Mouse (Mus musculus) embryonic facial prominence, embryonic 12.5 days (tissue): ENCODE data around the gene Csnk2a1. TPM values are rescaled to one million over a fixed set of nuclear protein-coding genes. Genes with fewer than 3 reads are reported as not detected.
A peak's percentile ranks its signal among the peaks of the same experiment; 100 is the strongest.

Experiments used
- ATAC-seq: fragments of 200-750 bp; cut with Nextera tagmentation; 2 replicates; pipeline ENCODE4 v1.8.0; 2017; ENCODE audit not compliant: insufficient number of reproducible peaks, insufficient read depth, low FRiP score, low TSS enrichment
- H3K27ac ChIP-seq: fragments of 300-500 bp; sonication (generic); 2 replicates; pipeline ENCODE4 v1.5.1; 2016; ENCODE audit warnings: mild to moderate bottlenecking
- H3K27me3 ChIP-seq: fragments of 300-500 bp; sonication (generic); 2 replicates; pipeline ENCODE4 v1.6.1; 2016; ENCODE audit warnings: mild to moderate bottlenecking, moderate library complexity
- H3K36me3 ChIP-seq: fragments of 300-500 bp; sonication (generic); 2 replicates; pipeline ENCODE4 v1.6.1; 2016; ENCODE audit warnings: mild to moderate bottlenecking
- H3K4me1 ChIP-seq: fragments of 300-500 bp; sonication (generic); 2 replicates; pipeline ENCODE4 v1.6.1; 2016
- H3K4me2 ChIP-seq: fragments of 300-500 bp; sonication (generic); replicated peaks from 2 replicates; pipeline ENCODE4 v1.6.1; 2016; ENCODE audit warnings: mild to moderate bottlenecking, moderate library complexity
- H3K4me3 ChIP-seq: fragments of 300-500 bp; sonication (generic); 2 replicates; pipeline ENCODE4 v1.5.1; 2016; ENCODE audit warnings: mild to moderate bottlenecking
- H3K9ac ChIP-seq: fragments of 300-500 bp; sonication (generic); 2 replicates; pipeline ENCODE4 v1.6.1; 2016; ENCODE audit warnings: mild to moderate bottlenecking, moderate library complexity
- H3K9me3 ChIP-seq: fragments of 300-500 bp; sonication (generic); 2 replicates; pipeline ENCODE4 v1.6.1; 2016; ENCODE audit warnings: mild to moderate bottlenecking, moderate library complexity
- WGBS: fragments of 180-500 bp; shearing (Covaris S2); methylation state at CpG from one replicate; pipeline ENCODE4 v1.1.7; 2016; 5-methylcytosine and 5-hydroxymethylcytosine counted together
- polyA plus RNA-seq: library from polyadenylated mRNA; unstranded; fragments of >200 nt; fragmentation: Nextera tagmentation; extraction: Ambion mirVana; gene quantifications from 2 replicates; pipeline ENCODE4 v1.2.1, GENCODE M21; 2016

Csnk2a1 gene
- polyA plus RNA-seq = 86.5 and 94.9 TPM in 2 replicates

DNA sequence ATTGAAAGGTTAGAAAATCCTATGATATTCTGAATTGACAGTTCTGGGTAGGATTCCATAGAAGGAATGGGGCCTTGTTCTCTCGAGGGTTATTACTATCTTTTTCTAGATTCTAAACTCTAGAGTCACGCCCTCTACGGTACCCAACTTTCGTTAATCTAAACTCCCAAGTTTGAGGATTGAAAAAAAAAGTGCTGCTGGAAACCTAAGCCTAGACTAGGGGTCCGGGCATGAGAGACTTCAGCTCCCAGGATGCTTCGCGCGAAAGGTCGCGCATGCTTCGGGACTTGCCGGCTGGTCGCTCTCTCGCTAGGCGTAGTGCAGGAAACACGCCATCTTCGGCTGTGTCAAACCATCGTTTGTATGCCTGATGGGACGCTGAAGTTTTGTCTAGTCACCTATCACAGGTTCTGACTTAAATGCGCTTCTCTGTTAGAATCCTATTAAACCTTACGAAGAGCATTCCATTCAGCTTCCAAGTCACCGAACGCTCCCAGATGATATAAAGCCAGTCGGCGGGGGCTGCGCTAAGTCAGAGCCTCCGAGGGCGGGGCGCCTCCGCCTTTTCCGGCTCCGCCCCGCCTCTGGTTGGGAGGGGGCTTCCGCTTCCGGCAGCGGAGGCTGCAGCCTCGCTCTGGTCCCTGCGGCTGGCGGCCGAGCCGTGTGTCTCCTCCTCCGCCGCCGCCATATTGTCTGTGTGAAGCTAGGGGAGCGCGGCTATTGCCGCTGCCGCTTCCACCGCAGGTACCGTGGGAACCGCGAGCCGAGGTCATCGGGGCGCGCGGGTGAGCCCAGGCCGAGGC is at the start of gene Csnk2a1:
Csnk2a1 (plus strand) TSS at position 592 of the 803 bp plus-strand sequence.
- Histone ChIP-seq H3K9me3 (no peaks in the 10 kb centered on the region), H3K27ac (peak within 1 kb of the TSS; percentile 99), H3K4me3 (peak within 1 kb of the TSS; percentile 88), H3K4me2 (peak within 1 kb of the TSS; percentile 61), H3K9ac (peak within 1 kb of the TSS; percentile 93), H3K27me3 (no peaks in the 10 kb centered on the region), H3K4me1 (peaks cover 18% of the 10 kb centered on the region), H3K36me3 (peaks cover 5% of the 10 kb centered on the region; the same call in 1 of the 2 replicates)
- WGBS = under 1% methylated on average over 56 of the region's 58 CpGs
- peak; percentile 96 for ATAC-seq

DNA sequence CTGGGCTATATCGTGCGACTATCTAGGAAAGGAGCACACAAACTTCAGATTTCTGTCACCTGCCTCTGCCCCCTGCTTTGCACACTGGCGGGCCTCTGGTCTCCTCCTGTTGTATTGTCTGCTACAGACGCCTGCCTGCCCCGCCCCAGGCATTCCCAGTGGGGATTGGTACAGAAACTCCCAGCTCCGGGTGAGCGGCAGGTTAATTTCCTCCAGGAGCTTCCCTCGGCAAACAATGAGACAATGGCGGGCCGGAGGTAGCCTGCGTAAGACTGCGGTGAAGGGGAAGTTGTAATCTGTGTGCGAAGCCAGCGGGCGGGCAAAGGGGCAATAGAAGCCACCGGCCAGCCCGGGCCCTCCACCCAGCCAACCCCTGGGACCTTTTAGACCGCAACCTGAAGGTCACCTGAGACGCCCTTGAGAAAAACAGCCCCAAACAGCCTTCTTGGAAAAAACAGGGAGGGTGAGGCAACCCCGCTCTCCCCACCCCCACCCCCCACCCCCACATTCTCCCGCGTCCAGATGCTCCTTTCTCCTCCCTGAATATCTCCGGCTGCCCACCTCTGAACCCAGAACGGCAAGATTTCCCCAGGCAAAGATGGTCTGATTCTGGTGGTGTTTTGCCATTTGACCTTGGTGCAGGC is 49.4 kb upstream of the Csnk2a1 start:
- 13% methylated on average over 24 of the region's 24 CpGs for WGBS
- Histone ChIP-seq H3K4me3 (no peak overlapping the region), H3K4me2 (peak overlapping the region; percentile 36), H3K9ac (peak overlapping the region; percentile 28; the same call in 1 of the 2 replicates), H3K27ac (no peak overlapping the region), H3K27me3 (no peaks in the 10 kb centered on the region), H3K9me3 (no peaks in the 10 kb centered on the region), H3K36me3 (no peaks in the 10 kb centered on the region), H3K4me1 (peaks cover 11% of the 10 kb centered on the region; the same call in 1 of the 2 replicates)
- no peak for ATAC-seq

DNA sequence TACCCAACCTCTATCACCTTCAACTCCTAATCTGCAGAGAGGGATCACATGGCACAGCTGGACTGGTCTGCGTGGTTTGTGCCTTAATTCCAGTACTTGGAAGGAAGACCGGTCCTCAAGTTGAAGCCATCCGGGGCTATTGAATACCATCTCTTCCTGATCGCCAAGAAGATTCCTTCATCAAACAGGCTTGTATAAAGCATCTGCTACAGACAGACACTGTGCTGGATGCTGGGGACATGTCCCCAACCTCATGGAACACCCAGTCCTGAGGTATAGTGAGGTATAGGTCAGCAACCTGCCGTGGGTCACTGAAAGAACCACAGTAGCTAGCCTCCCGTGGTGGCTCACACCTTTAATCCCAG is 48.9 kb upstream of the Csnk2a1 start:
- H3K36me3 ChIP-seq = no peaks in the 10 kb centered on the region
- ATAC-seq = no peak
- H3K27ac ChIP-seq = no peak overlapping the region
- H3K27me3 ChIP-seq = no peaks in the 10 kb centered on the region
- no peak overlapping the region for H3K9ac ChIP-seq
- no peaks in the 10 kb centered on the region for H3K9me3 ChIP-seq
- H3K4me2 ChIP-seq = no peak overlapping the region
- 70% methylated on average over 6 of the region's 6 CpGs for WGBS
- H3K4me3 ChIP-seq = no peak overlapping the region
- peaks cover 11% of the 10 kb centered on the region; the same call in 1 of the 2 replicates for H3K4me1 ChIP-seq

DNA sequence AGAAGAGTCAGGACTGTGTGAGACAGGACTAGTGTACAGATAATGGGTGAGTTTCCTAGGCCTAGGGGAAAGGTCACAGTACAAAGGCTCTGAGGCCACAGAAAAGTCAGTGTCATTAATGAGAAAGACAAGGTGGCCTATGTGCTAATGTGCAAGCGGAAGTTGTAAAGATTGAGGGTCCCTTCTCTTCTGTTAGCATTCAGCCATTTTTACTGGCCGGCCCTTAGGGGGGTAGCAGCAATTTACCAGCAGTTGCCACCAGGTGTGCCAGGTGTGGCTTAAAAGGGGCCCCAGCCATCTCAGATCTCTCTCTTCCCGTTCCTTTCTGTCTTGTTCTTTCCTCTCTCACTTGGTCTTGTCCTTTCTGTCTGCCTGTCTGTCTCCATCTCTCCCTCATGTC is 48.3 kb upstream of the Csnk2a1 start:
- no peaks in the 10 kb centered on the region for H3K36me3 ChIP-seq
- no peak for ATAC-seq
- no peaks in the 10 kb centered on the region for H3K27me3 ChIP-seq
- H3K27ac ChIP-seq = no peak overlapping the region
- no peak overlapping the region for H3K9ac ChIP-seq
- H3K9me3 ChIP-seq = no peaks in the 10 kb centered on the region
- H3K4me1 ChIP-seq = peaks cover 11% of the 10 kb centered on the region; the same call in 1 of the 2 replicates
- H3K4me2 ChIP-seq = no peak overlapping the region
- 87% methylated on average over 3 of the region's 3 CpGs for WGBS
- H3K4me3 ChIP-seq = no peak overlapping the region

DNA sequence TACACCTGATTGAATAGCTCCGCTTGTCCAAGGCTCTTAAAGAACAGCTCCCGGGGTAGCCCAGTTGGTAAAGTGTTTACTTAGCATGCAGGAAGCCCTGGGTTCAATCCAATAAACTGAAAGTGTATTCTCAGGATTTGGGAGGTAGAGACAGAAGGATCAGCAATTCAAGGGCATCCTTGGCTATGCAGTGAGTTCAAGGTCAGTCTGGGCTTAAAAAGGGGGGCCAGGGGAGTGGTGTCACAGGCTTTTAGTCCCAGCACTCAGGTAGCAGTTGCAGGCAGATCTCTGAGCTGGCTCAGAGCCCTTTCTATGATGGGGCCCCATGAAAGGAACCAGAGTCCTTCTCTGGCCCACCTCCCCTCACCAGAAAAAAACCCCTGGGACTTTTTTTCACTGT is 47.3 kb upstream of the Csnk2a1 start:
- WGBS = 77% methylated on average over 2 of the region's 2 CpGs
- Histone ChIP-seq H3K27ac (no peak overlapping the region), H3K4me2 (no peak overlapping the region), H3K27me3 (no peaks in the 10 kb centered on the region), H3K4me1 (peaks cover 11% of the 10 kb centered on the region; the same call in 1 of the 2 replicates), H3K36me3 (no peaks in the 10 kb centered on the region), H3K9me3 (no peaks in the 10 kb centered on the region), H3K4me3 (no peak overlapping the region), H3K9ac (no peak overlapping the region)
- ATAC-seq = no peak

DNA sequence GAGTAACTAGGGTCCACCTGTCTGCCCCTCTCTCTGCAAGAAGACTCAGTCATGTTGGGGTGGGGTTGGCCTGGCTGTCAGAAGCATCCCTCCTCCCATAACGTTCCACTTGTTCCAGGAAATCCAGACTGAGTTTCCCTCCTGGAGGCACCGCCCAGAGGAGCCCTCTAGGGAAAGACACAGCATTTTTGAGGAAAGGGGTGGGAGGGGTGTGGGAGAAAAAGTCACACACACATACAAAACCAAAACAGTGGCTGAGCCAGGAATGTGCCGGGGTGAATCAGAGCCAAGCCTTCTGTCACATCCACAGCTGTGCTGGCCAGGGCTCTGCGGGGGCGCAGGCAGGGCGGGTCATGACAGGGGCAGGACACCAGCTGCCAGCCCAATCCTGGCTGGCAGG is 46.3 kb upstream of the Csnk2a1 start:
- Histone ChIP-seq H3K9ac (no peak overlapping the region), H3K4me3 (no peak overlapping the region), H3K4me2 (no peak overlapping the region), H3K9me3 (no peaks in the 10 kb centered on the region), H3K4me1 (peaks cover 11% of the 10 kb centered on the region; the same call in 1 of the 2 replicates), H3K27ac (no peak overlapping the region), H3K27me3 (no peaks in the 10 kb centered on the region), H3K36me3 (no peaks in the 10 kb centered on the region)
- 0 out of 2 replicates have a peak, but pooled peaks have one; percentile 15 for ATAC-seq
- 55% methylated on average over 6 of the region's 6 CpGs for WGBS

DNA sequence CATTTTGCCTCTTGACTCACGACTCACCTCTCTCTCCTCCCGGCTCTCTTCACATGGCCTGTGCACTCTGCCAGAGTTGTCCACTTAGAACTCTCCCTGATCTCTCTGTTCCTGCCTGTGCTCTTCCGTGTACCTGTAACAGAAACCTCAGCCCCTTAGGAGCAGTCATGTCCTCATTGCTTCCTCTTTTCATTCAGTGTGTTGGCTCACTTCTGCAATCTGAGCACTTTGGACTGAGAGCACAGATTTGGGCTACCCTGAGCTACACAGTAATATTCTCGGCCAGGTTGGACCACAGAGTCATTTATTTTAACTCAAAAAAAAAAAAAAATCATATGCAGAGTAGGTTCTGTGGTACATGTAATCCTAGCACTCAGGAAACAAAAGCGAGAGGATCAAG is 39.5 kb upstream of the Csnk2a1 start:
- no peaks in the 10 kb centered on the region for H3K27me3 ChIP-seq
- ATAC-seq = no peak
- no peaks in the 10 kb centered on the region for H3K4me1 ChIP-seq
- H3K9ac ChIP-seq = no peak overlapping the region
- H3K9me3 ChIP-seq = no peaks in the 10 kb centered on the region
- H3K4me3 ChIP-seq = no peak overlapping the region
- no peak overlapping the region for H3K4me2 ChIP-seq
- WGBS = 81% methylated on average over 5 of the region's 5 CpGs
- no peak overlapping the region for H3K27ac ChIP-seq
- H3K36me3 ChIP-seq = no peaks in the 10 kb centered on the region

DNA sequence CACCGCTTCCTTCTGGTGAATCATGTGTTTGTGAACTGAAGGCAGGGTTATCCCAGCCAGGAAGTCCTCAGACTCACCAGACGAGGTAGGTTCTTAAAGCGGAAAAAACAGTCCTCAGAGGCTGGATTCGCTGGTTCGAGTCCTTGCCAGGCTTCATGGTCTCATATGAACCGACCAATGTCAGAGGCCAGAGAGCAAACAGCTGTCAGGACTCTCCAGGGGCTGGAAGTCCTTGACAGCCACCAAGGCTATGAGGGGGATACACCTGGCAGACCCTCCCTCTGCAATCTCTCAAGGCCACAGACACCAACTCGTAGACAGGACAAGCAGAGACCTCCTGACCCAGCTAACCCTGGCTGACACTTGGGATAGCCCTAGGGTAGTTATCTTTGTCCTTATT is 37.4 kb upstream of the Csnk2a1 start:
- Histone ChIP-seq H3K9ac (no peak overlapping the region), H3K4me1 (no peaks in the 10 kb centered on the region), H3K4me3 (no peak overlapping the region), H3K9me3 (no peaks in the 10 kb centered on the region), H3K27me3 (no peaks in the 10 kb centered on the region), H3K36me3 (no peaks in the 10 kb centered on the region), H3K4me2 (no peak overlapping the region), H3K27ac (no peak overlapping the region)
- ATAC-seq = no peak
- WGBS = 40% methylated on average over 7 of the region's 7 CpGs

DNA sequence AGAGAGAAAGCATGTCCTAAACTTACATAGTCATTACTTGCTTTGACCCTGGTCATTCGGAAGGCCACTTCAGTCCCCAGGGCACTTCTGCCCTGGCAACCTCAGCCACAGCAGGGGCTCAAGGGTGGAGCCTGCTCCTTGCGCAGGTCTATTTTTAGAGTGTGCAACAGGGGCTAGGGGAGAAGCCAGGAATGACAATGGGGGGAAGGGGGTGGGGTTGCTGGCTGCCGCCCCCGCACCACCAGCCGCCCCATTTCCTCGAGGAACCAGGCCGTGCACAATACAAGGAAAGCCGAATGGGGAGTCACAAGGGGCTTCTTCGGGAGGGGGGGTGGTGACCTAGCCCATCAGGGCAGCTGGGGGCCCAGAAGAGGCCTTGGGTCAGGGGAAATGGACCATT is 37.0 kb upstream of the Csnk2a1 start:
- no peaks in the 10 kb centered on the region for H3K27me3 ChIP-seq
- no peak overlapping the region for H3K27ac ChIP-seq

DNA sequence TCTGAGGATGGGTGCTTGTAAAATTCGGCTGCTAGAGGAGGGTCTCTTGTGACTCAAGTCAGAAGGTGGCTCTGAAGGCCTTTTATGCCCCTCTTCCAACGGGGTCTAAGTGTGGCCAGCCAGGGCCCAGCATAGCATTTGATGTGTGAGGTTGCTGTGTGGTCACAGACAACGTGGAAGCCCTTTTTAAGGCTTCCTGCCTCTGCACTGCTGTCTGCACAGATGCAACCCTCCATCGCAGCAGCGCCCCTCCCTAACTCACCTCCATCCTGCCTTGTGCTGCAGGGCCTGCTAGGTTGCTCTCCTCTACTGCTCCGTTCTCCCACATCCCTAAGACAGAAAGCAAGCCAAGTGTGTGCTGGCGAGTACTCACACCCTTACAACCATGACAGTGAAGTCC is 36.5 kb upstream of the Csnk2a1 start:
- Histone ChIP-seq H3K4me1 (no peaks in the 10 kb centered on the region), H3K9me3 (no peaks in the 10 kb centered on the region), H3K27me3 (no peaks in the 10 kb centered on the region), H3K4me2 (no peak overlapping the region), H3K27ac (no peak overlapping the region), H3K9ac (no peak overlapping the region), H3K4me3 (no peak overlapping the region), H3K36me3 (no peaks in the 10 kb centered on the region)
- WGBS = 64% methylated on average over 7 of the region's 7 CpGs
- no peak for ATAC-seq

More for the DNA sequence above, 37.0 kb upstream of the Csnk2a1 start:
- 0 out of 2 replicates have a peak, but pooled peaks have one; percentile 10 for ATAC-seq
- 43% methylated on average over 9 of the region's 9 CpGs for WGBS
- H3K9ac ChIP-seq = no peak overlapping the region
- no peak overlapping the region for H3K4me3 ChIP-seq
- no peaks in the 10 kb centered on the region for H3K4me1 ChIP-seq
- H3K36me3 ChIP-seq = no peaks in the 10 kb centered on the region
- H3K9me3 ChIP-seq = no peaks in the 10 kb centered on the region
- H3K4me2 ChIP-seq = no peak overlapping the region

DNA sequence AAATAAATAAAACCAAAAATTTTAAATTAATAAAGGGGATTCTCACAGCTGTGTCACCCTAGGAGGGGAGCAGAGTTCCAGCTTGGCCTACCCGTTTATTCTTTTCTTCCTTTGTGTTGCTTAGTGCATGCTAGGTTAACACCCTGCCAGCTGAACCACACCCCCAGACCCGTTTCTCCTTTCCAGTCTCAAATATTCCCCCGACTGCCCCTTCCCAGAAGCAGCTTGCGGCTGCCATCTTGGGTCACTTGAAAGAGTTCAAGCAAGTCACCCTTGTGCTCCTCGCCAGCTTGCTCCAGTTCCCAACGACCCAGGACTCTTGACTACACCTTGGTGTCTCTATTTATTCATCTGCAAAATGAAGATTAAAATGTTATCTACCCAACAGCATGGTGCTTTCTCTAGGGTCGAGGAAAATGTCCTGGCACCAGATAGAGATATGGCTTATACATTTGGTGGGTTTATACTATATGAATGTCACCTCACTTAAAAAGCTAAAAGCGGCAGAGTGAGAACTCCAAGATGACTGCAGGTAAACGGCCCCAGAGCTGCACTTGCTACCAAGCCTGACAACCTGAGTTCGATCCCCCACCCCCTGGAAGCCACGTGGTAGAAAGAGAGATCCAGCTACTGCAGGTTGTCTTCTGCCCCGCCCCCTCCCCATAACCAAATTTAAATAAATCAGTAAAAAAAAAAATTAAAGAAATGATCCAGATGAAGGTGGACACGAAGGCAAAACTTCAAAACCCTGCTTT is 33.9 kb upstream of the Csnk2a1 start:
- H3K27me3 ChIP-seq = no peaks in the 10 kb centered on the region
- H3K4me1 ChIP-seq = no peaks in the 10 kb centered on the region
- no peak overlapping the region for H3K9ac ChIP-seq
- H3K9me3 ChIP-seq = no peaks in the 10 kb centered on the region
- 78% methylated on average over 13 of the region's 13 CpGs for WGBS
- ATAC-seq = no peak
- H3K27ac ChIP-seq = no peak overlapping the region
- no peak overlapping the region for H3K4me3 ChIP-seq
- H3K36me3 ChIP-seq = no peaks in the 10 kb centered on the region
- H3K4me2 ChIP-seq = no peak overlapping the region
